Mouse (Mus musculus) heart, embryonic 13.5 days (tissue): ENCODE results near the gene Igfbpl1. TPM values are rescaled to one million over a fixed set of nuclear protein-coding genes. Genes with fewer than 3 reads are reported as not detected.
A peak's percentile ranks its signal among the peaks of the same experiment; 100 is the strongest.

ENCODE experiments used
- ATAC-seq: fragments of 200-750 bp; cut with Nextera tagmentation; 2 replicates; pipeline ENCODE4 v1.8.0; 2017; ENCODE audit warnings: moderate TSS enrichment; ENCODE audit not compliant: insufficient number of reproducible peaks, low FRiP score, low TSS enrichment; ENCODE audit errors: extremely low read depth
- H3K27ac ChIP-seq: fragments of 300-500 bp; sonication (generic); replicated peaks from 2 replicates; pipeline ENCODE4 v1.5.1; 2015; ENCODE audit warnings: moderate library complexity, mild to moderate bottlenecking, inconsistent platforms
- H3K27me3 ChIP-seq: fragments of 300-500 bp; sonication (generic); replicated peaks from 2 replicates; pipeline ENCODE4 v1.6.1; 2015; ENCODE audit warnings: mild to moderate bottlenecking, inconsistent platforms
- H3K36me3 ChIP-seq: fragments of 300-500 bp; sonication (generic); 2 replicates; pipeline ENCODE4 v1.6.1; 2015; ENCODE audit warnings: mild to moderate bottlenecking, inconsistent platforms
- H3K4me1 ChIP-seq: fragments of 300-500 bp; sonication (generic); 2 replicates; pipeline ENCODE4 v1.6.1; 2015; ENCODE audit warnings: inconsistent platforms
- H3K4me2 ChIP-seq: fragments of 300-500 bp; sonication (generic); 2 replicates; pipeline ENCODE4 v1.6.1; 2015; ENCODE audit warnings: inconsistent platforms, mild to moderate bottlenecking, moderate library complexity
- H3K4me3 ChIP-seq: fragments of 300-500 bp; sonication (generic); 2 replicates; pipeline ENCODE4 v1.5.1; 2015; ENCODE audit warnings: moderate library complexity, mild to moderate bottlenecking, inconsistent platforms
- H3K9ac ChIP-seq: fragments of 300-500 bp; sonication (generic); 2 replicates; pipeline ENCODE4 v1.6.1; 2015; ENCODE audit warnings: inconsistent platforms, mild to moderate bottlenecking, moderate library complexity
- H3K9me3 ChIP-seq: fragments of 300-500 bp; sonication (generic); 2 replicates; pipeline ENCODE4 v1.6.1; 2016; ENCODE audit warnings: inconsistent platforms
- WGBS: fragments of 180-500 bp; shearing (Covaris S2); methylation state at CpG from one replicate; pipeline ENCODE4 v1.1.7; 2015; ENCODE audit warnings: mixed read lengths; 5-methylcytosine and 5-hydroxymethylcytosine counted together
- polyA plus RNA-seq: library from polyadenylated mRNA; unstranded; fragments of >200 nt; fragmentation: Nextera tagmentation; extraction: Ambion mirVana; gene quantifications from 2 replicates; pipeline ENCODE4 v1.2.1, GENCODE M21; 2015

The Igfbpl1 gene
- polyA plus RNA-seq, 1 experiment from 2014 or later, result 3.2 TPM

DNA sequence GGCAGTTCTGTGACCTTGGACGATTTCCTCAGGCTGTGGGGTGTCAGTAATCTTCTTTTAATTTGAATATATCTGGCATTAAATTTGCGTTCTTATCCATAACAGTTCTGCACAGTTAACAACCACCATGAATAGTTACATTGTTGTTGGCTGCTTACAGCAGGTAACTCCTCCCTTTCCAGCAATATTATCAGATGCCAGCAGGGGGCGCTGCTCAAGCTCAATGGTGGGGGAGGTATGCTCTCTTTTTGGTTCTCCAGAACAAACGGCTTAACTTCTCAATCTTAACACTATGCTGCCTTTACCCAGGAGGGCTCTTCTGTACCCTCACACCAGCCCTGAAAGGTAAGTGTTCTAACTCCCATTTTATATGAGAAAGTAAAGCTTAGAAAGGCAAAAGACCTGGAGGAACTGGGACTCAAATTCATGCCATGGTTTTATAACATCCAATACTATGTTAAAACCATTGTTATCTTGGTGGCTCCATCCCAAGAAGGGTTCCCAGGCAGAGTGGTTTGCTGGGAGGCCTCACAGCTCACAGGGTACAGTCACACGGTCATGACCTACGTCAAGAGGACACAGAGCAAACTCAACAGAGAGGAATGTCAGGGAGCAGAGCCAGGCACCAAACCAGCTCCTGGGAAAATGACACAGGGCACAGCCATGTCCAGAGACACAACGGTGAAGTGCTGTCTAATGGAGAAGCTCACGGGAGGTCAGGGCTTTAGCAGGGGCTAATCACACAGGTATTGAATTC lies 6.5 kb downstream of the Igfbpl1 start:
- H3K27ac ChIP-seq, result peak overlapping the region; percentile 97
- H3K27me3 ChIP-seq, result peaks cover 50% of the 10 kb centered on the region
- peak overlapping the region; percentile 39; the same call in 1 of the 2 replicates for H3K9ac ChIP-seq
- H3K36me3 ChIP-seq, result no peaks in the 10 kb centered on the region
- peaks cover 80% of the 10 kb centered on the region for H3K4me1 ChIP-seq
- H3K4me3 ChIP-seq, result no peak overlapping the region
- H3K9me3 ChIP-seq, result no peaks in the 10 kb centered on the region
- 0 out of 2 replicates have a peak, but pooled peaks have one; percentile 5 for ATAC-seq
- 17% methylated on average over 8 of the region's 8 CpGs for whole genome bisulfite sequencing
- peak overlapping the region; percentile 70 for H3K4me2 ChIP-seq

DNA sequence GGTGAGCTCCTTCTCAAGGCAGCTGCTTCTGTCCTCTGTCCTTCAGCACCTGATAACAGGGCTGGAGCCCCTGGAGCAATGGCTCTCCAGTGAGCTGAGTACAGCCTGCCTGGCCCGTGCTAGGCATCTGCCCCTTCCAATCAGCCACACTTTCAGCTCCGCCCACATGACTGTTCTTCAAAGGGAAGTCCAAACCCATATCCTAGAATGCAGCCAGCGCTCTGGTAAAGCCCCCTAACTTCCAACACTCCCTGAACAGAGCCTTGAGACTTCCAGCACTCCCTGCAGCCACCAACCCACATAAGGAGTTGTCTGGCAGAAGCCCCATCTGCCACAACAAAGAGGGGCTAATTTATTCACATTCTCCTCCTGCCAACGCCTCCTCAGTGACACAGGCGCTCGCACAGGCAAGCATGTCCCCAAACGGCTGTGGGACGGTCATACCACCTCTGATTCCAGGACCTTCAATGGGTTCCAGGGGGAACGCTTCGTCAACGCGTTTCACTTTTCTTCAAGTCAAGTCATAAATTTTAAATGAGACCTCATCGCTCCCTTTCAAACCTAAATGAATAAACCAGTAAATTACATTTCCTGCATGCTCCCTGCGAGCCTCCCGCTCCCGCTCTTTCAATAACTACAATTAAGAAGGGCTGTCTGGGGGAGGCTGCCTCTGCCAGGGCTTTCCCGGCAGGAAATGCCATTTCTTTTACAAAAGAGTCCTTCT lies 7.4 kb downstream of the Igfbpl1 start:
- under 1% methylated on average over 17 of the region's 17 CpGs for WGBS
- Histone ChIP-seq H3K27ac (peak overlapping the region; percentile 97), H3K9me3 (no peaks in the 10 kb centered on the region), H3K4me2 (peak overlapping the region; percentile 70), H3K4me1 (peaks cover 71% of the 10 kb centered on the region), H3K27me3 (peaks cover 44% of the 10 kb centered on the region), H3K4me3 (peak overlapping the region; percentile 33), H3K9ac (peak overlapping the region; percentile 72), H3K36me3 (no peaks in the 10 kb centered on the region)
- peak; percentile 80 for ATAC-seq

DNA sequence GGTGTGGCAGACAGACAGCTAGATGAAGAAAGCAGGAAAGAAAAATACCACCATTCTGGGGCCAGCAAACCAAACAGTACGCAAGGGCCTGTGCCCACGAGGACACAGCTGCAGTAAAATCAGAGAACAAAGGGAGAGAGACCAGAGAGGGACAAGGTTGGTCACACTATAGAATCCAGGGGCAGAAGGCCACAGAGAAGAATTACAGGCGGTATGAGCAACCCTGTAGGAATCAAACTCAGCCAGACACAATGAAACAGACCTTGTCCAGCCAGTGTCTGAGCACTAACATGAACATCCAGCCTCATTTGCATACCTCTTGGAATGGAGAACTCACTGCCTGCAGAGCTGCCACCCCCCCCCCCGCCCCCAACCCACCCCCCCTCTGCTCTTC lies 7.9 kb downstream of the Igfbpl1 start:
- Histone ChIP-seq H3K9ac (peak overlapping the region; percentile 68), H3K27ac (peak overlapping the region; percentile 97), H3K4me3 (no peak overlapping the region), H3K4me2 (peak overlapping the region; percentile 70), H3K27me3 (peaks cover 39% of the 10 kb centered on the region), H3K36me3 (no peaks in the 10 kb centered on the region), H3K4me1 (peaks cover 66% of the 10 kb centered on the region), H3K9me3 (no peaks in the 10 kb centered on the region)
- WGBS, result 9% methylated on average over 3 of the region's 4 CpGs
- ATAC-seq, result no peak

DNA sequence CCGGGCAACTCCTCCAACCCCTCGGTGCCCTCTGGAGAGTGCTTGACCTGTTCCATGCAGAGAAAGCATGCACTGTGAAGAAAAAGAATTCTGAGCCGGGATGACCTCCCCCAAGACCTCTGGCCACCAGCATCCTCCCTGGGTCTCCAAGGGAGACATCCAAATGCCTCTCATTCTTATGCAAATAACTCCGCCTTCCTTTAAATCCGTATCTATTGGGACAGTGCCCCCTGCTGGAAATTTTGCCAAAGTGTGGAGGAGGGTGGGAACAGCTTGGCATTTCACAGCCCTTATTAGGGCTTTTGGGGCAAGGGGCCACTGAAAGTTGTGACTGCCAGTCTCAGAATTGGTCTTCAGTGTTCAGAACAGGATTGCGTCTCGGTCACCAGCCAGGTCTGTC lies 11.2 kb downstream of the Igfbpl1 start:
- Histone ChIP-seq H3K36me3 (no peaks in the 10 kb centered on the region), H3K27me3 (peaks cover 22% of the 10 kb centered on the region; the same call in 1 of the 2 replicates), H3K4me3 (no peak overlapping the region), H3K27ac (no peak overlapping the region), H3K9ac (no peak overlapping the region), H3K4me1 (peaks cover 37% of the 10 kb centered on the region), H3K9me3 (no peaks in the 10 kb centered on the region), H3K4me2 (no peak overlapping the region)
- ATAC-seq, result no peak
- 35% methylated on average over 7 of the region's 7 CpGs for WGBS

DNA sequence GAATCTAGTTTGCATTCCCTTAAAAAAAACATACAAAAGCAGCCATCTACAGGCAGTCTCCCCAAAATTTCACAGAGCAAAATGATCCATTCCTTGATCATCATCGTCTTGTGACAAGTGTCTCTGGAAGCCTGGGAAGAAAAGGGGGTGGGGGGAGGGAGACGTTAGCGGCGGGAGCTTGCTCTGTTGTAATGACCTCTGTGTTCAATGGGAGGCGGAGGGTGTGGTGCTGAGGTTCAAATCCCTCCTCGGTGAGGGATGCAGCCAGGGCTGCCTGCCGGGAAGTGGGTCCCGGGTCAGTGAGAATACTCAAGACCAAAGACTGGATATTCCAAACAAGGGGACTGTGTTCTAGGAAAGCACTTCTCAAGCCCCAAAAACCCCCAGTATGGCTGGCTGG lies 15.5 kb downstream of the Igfbpl1 start:
- ATAC-seq, result no peak
- Histone ChIP-seq H3K36me3 (0 out of 2 replicates have a peak, but pooled peaks cover 2% of the 10 kb centered on the region), H3K9ac (no peak overlapping the region), H3K27ac (no peak overlapping the region), H3K9me3 (no peaks in the 10 kb centered on the region), H3K27me3 (peaks cover 22% of the 10 kb centered on the region; the same call in 1 of the 2 replicates), H3K4me3 (no peak overlapping the region), H3K4me2 (no peak overlapping the region), H3K4me1 (peaks cover 6% of the 10 kb centered on the region)
- WGBS, result 30% methylated on average over 8 of the region's 8 CpGs

DNA sequence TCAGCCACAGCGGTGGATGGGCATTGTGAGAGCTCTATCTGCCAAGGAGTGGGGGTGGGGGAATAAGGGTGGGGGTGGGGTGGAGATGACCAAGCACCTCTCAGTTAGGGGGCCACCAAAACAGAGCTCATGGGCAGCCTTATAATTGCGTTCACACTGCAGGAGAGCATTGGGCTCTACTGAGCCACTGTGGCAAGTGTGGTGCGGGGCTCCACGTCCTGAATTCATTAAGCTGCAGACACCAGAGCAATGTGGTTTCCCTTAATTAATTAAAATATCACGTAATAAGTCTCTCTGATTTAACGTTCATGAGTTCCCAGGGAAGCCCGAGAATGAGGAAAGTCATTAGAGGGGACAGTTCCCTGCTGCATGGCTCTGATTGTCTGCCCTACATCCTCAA lies 18.7 kb downstream of the Igfbpl1 start:
- peaks cover 32% of the 10 kb centered on the region for H3K36me3 ChIP-seq
- H3K4me1 ChIP-seq, result no peaks in the 10 kb centered on the region
- 52% methylated on average over 7 of the region's 7 CpGs for WGBS
- no peak for ATAC-seq
- H3K4me2 ChIP-seq, result no peak overlapping the region
- no peaks in the 10 kb centered on the region for H3K9me3 ChIP-seq
- peaks cover 13% of the 10 kb centered on the region; the same call in 1 of the 2 replicates for H3K27me3 ChIP-seq
- H3K9ac ChIP-seq, result no peak overlapping the region
- no peak overlapping the region for H3K4me3 ChIP-seq
- no peak overlapping the region for H3K27ac ChIP-seq

DNA sequence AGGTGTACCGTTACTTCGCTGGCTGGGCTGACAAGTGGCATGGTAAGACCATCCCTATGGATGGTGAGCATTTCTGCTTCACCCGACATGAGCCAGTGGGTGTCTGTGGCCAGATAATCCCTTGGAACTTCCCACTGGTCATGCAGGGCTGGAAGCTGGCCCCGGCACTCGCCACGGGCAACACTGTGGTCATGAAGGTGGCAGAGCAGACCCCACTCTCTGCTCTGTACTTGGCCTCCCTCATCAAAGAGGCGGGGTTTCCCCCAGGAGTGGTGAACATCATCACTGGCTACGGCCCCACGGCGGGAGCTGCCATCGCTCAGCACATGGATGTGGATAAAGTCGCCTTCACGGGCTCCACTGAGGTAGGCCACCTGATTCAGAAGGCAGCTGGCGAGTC lies 23.8 kb downstream of the Igfbpl1 start:
- Histone ChIP-seq H3K9ac (no peak overlapping the region), H3K9me3 (no peaks in the 10 kb centered on the region), H3K27ac (no peak overlapping the region), H3K4me1 (peaks cover 34% of the 10 kb centered on the region), H3K4me3 (no peak overlapping the region), H3K27me3 (no peaks in the 10 kb centered on the region), H3K36me3 (peaks cover 39% of the 10 kb centered on the region), H3K4me2 (no peak overlapping the region)
- no peak for ATAC-seq
- WGBS, result 82% methylated on average over 14 of the region's 14 CpGs

DNA sequence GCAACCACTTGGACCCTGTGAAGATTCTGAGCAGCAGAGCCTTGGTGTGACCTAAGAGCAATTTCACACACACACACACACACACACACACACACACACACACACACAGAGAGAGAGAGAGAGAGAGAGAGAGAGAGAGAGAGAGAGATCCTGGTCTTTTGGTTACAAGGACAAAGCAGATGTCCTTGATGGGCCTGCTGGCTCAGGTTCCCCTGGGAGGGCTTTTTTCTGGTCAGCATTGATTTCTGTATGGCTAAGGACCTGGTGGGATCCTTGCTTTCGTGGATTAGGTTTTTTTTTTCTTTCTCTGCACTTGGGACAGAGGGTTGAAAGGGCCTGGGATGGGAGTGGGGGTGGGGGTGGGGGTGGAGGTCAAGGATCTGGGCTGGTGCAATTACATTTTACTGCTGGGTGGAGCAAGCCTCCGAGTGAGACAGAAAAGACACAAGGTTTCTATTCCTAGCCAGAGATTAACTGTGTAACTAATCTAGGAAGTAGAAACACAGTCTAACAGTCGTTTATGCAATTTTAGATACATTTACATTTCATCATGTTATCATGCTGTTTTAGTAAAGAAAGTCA lies 26.7 kb downstream of the Igfbpl1 start:
- Histone ChIP-seq H3K27me3 (no peaks in the 10 kb centered on the region), H3K4me2 (peak overlapping the region; percentile 87), H3K9me3 (no peaks in the 10 kb centered on the region), H3K4me1 (peaks cover 60% of the 10 kb centered on the region), H3K4me3 (peak overlapping the region; percentile 69), H3K36me3 (peaks cover 28% of the 10 kb centered on the region), H3K27ac (peak overlapping the region; percentile 73), H3K9ac (peak overlapping the region; percentile 89)
- WGBS, result 20% methylated on average over 3 of the region's 3 CpGs
- ATAC-seq, result no peak

DNA sequence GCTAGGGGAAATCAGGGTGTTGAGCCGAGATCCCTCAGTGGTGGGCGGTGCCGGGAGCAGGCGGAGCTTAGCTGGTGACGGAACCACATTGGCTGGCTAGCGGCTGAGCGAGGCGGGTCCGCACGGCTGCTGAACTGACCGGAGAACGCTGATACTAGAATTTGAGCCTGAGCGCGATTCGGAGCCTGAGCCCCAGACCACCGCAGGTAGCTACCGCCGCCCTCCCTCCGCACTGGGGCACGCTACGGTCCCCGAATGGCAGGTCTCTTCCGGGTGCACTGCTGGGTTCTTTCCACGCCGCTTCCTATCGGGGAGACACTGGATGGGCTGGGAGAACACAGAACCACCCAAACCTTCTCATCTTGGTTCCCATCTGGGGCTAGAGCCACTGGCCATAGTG lies 27.8 kb downstream of the Igfbpl1 start, which contains the start of gene Aldh1b1:
Gene Aldh1b1, plus strand, starts transcription at position 59 of the 400 bp plus-strand sequence.
- Histone ChIP-seq H3K4me2 (peak within 1 kb of the TSS; percentile 87), H3K27ac (peak within 1 kb of the TSS; percentile 73), H3K9ac (peak within 1 kb of the TSS; percentile 89), H3K36me3 (peaks cover 17% of the 10 kb centered on the region), H3K4me1 (peaks cover 68% of the 10 kb centered on the region), H3K27me3 (0 out of 2 replicates have a peak, but pooled peaks cover 3% of the 10 kb centered on the region), H3K4me3 (peak within 1 kb of the TSS; percentile 69), H3K9me3 (no peaks in the 10 kb centered on the region)
- ATAC-seq, result peak; percentile 48; the same call in 1 of the 2 replicates
- under 1% methylated on average over 26 of the region's 26 CpGs for whole genome bisulfite sequencing

DNA sequence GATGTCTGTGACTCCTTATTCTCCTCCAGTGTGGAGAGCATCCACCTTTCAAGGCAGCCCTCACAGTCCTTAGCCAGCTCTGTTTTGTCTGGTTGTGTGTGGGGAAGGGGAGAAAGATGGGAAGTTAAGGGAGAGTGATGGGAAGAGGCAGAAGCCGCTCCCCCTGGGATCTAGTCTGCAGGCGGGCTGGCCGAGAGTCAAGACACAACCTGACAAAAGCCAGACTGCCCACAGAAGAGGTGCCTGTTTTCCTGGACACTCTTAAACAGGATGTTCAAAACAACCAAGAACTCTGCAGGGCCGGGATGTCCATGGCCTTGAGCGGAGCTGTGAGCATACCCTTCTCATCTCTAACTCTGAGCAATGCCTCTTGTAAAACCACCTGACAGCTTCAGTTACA lies 30.0 kb downstream of the Igfbpl1 start:
- Histone ChIP-seq H3K4me1 (peaks cover 68% of the 10 kb centered on the region), H3K4me2 (no peak overlapping the region), H3K4me3 (no peak overlapping the region), H3K9ac (no peak overlapping the region; the same call in 1 of the 2 replicates), H3K36me3 (no peaks in the 10 kb centered on the region), H3K9me3 (no peaks in the 10 kb centered on the region), H3K27ac (peak overlapping the region; percentile 63), H3K27me3 (0 out of 2 replicates have a peak, but pooled peaks cover 14% of the 10 kb centered on the region)
- 20% methylated on average over 5 of the region's 5 CpGs for WGBS
- no peak for ATAC-seq

DNA sequence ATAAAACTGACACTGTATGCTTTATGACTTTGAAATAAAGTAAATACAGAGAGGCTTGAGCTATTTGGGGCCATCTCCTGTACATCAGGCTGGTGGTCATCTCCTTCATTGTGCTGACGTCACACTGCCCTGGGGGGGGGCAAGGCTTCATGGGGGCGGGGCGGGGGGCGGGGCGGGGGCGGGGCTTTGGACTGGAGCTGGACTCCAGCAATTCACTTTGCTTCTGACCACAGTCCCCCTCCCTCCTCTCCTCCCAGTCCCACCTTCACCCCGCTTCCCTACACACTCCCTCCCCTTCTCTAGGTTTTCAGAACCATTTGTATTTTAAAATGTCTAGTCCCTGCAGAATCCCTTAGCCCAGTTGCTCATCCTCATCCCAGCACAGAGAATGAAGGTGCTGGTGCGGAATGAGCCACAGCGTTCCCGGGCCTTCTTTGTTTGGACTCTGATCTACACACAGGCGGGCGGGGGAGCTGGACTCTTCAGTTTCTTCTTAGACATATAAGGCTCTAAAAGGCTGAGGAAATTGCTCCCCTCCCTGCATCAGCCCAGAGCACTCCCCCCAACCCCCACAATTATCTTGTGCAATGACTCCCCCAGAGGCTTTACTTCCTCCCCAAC lies 31.4 kb downstream of the Igfbpl1 start:
- peak overlapping the region; percentile 37 for H3K4me3 ChIP-seq
- H3K27ac ChIP-seq, result peak overlapping the region; percentile 71
- no peaks in the 10 kb centered on the region for H3K36me3 ChIP-seq
- H3K27me3 ChIP-seq, result 0 out of 2 replicates have a peak, but pooled peaks cover 14% of the 10 kb centered on the region
- H3K9me3 ChIP-seq, result no peaks in the 10 kb centered on the region
- H3K4me1 ChIP-seq, result peaks cover 57% of the 10 kb centered on the region
- 5% methylated on average over 11 of the region's 12 CpGs for WGBS
- no peak for ATAC-seq
- H3K4me2 ChIP-seq, result peak overlapping the region; percentile 67
- H3K9ac ChIP-seq, result peak overlapping the region; percentile 73
